Mouse (Mus musculus) kidney, postnatal 0 days (tissue): ENCODE results near the gene Hebp1. TPM values are rescaled to one million over a fixed set of nuclear protein-coding genes. Genes with fewer than 3 reads are reported as not detected.

Source experiments
- ATAC-seq: fragments of 200-750 bp; cut with Nextera tagmentation; replicated peaks from 2 replicates; pipeline ENCODE4 v1.8.0; 2017; ENCODE audit warnings: low read depth, moderate number of reproducible peaks, moderate TSS enrichment, moderate library complexity; ENCODE audit not compliant: low FRiP score
- DNase-seq: peaks from one replicate; pipeline ENCODE4 v3.0.0-alpha.2; 2016; ENCODE audit warnings: low spot score
- H3K27ac ChIP-seq: fragments of 300-500 bp; sonication (generic); 2 replicates; pipeline ENCODE4 v1.5.1; 2014; ENCODE audit warnings: mild to moderate bottlenecking
- H3K27me3 ChIP-seq: fragments of 300-500 bp; sonication (generic); 2 replicates; pipeline ENCODE4 v1.6.1; 2014; ENCODE audit warnings: low read length, mixed read lengths; ENCODE audit not compliant: insufficient read depth
- H3K36me3 ChIP-seq: fragments of 300-500 bp; sonication (generic); 2 replicates; pipeline ENCODE4 v1.6.1; 2014; ENCODE audit warnings: low read length, mixed read lengths; ENCODE audit not compliant: insufficient read depth
- H3K4me1 ChIP-seq: fragments of 300-500 bp; sonication (generic); replicated peaks from 2 replicates; pipeline ENCODE4 v1.6.1; 2014; ENCODE audit warnings: antibody characterized with exemption, low read length, mixed read lengths; ENCODE audit not compliant: insufficient read depth
- H3K4me2 ChIP-seq: fragments of 300-500 bp; sonication (generic); 2 replicates; pipeline ENCODE4 v1.6.1; 2014; ENCODE audit warnings: mild to moderate bottlenecking, low read length, moderate library complexity, mixed read lengths
- H3K4me3 ChIP-seq: fragments of 300-500 bp; sonication (generic); replicated peaks from 2 replicates; pipeline ENCODE4 v1.5.1; 2014; ENCODE audit warnings: low read depth, low read length
- H3K9ac ChIP-seq: fragments of 300-500 bp; sonication (generic); 2 replicates; pipeline ENCODE4 v1.6.1; 2014; ENCODE audit warnings: low read depth, low read length
- H3K9me3 ChIP-seq: fragments of 300-500 bp; sonication (generic); replicated peaks from 2 replicates; pipeline ENCODE4 v1.6.1; 2016; ENCODE audit warnings: low read length, inconsistent platforms, mixed read lengths
- CTCF ChIP-seq: IDR thresholded peaks from 2 replicates; pipeline ENCODE4 v1.5.1; 2016; ENCODE audit warnings: antibody characterized with exemption, low read depth, mild to moderate bottlenecking, moderate library complexity
- WGBS: fragments of 180-500 bp; shearing (Covaris S2); extraction: QIAGEN DNeasy Blood & Tissue Kit; methylation state at CpG from one replicate; pipeline ENCODE4 v1.1.7; 2014; 5-methylcytosine and 5-hydroxymethylcytosine counted together
- polyA plus RNA-seq: library from polyadenylated mRNA; unstranded; fragments of >200 nt; fragmentation: Nextera tagmentation; extraction: Ambion mirVana; gene quantifications from 2 replicates; pipeline ENCODE4 v1.2.1, GENCODE M21; 2015

Gene Hebp1
- polyA plus RNA-seq, 1 experiment from 2014 or later: 52.3 TPM

DNA sequence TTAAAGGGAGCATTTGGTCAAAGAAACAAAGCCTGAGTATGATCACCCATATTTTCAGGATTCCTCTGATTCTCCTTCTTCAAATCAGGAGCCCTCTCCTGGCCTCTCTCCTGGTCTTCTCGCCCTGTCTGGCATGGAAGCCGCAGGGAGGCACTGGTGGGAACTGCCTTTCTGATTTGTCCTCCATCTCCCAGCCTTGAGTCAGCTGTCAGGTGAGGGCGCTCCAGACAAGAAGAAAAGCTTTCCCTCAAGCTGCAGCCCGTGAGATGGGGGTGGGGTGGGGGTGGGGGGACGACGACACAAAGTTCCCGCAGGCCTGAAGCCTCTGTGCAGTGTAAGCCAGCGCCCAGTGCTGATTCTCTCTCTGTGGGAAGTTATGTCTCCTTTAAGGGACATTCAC is 108.0 kb downstream of the Hebp1 start:
- Histone ChIP-seq H3K27me3 (no peaks in the 10 kb centered on the region), H3K27ac (no peak overlapping the region), H3K36me3 (no peaks in the 10 kb centered on the region), H3K4me2 (no peak overlapping the region), H3K9me3 (no peaks in the 10 kb centered on the region), H3K4me3 (no peak overlapping the region), H3K9ac (no peak overlapping the region), H3K4me1 (no peaks in the 10 kb centered on the region)
- 31% methylated on average over 8 of the region's 8 CpGs for WGBS
- TF ChIP-seq CTCF: peak; percentile 38
- peak; percentile 34 for DNase-seq
- ATAC-seq: no peak

DNA sequence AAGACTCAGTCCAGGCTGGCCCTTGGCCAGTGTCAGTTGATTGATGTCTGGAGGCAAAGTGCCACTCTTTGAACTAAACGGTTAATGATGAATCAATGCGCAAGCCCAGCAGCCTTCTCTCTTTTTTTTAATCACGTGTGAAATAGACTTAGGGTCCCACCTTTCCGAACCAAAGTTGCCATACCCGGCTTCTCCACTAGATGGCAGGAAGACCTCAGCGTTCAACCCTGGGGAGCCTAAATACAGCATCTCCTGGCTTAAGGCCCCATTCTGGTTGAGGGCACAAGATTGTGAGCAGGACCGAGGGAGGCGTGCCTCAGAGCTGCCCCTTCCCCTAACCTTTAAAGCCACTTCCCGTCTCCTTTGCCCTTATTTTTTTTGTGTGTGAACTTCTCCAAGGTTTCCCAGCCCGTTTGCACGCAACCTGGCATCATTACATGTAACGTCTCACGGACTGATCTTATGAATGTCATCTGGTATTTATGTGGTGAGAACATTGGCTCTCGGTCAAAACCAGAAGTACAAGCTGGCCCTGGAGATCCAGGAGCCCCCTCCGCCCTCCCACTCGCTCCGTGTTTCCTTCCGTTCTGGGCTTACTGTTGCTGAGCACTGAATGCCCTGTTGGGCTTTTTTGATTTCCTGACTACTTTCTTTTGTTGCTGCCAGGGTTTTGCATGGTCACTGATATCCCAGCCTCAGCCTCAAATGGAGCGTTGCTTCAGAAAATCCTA is 109.9 kb downstream of the Hebp1 start:
- Histone ChIP-seq H3K9ac (no peak overlapping the region), H3K4me2 (peak overlapping the region; percentile 45), H3K36me3 (no peaks in the 10 kb centered on the region), H3K9me3 (no peaks in the 10 kb centered on the region), H3K4me3 (peak overlapping the region; percentile 6), H3K4me1 (no peaks in the 10 kb centered on the region), H3K27ac (no peak overlapping the region), H3K27me3 (no peaks in the 10 kb centered on the region)
- peak; percentile 76 for ATAC-seq
- 17% methylated on average over 19 of the region's 19 CpGs for WGBS
- TF ChIP-seq CTCF: peak; percentile 97
- DNase-seq: peak; percentile 91

Other genes with a start within 250 kb of the Hebp1 start
- gene Apold1, start 216.3 kb downstream of the Hebp1 start, polyA plus RNA-seq: 4.4 and 4.5 TPM in 2 replicates
- gene Ddx47, start 186.4 kb downstream of the Hebp1 start, polyA plus RNA-seq: 85.9 and 91.6 TPM in 2 replicates
- 14.6 and 15.7 TPM in 2 replicates for gene Gprc5a, start 132.4 kb downstream of the Hebp1 start, polyA plus RNA-seq
- 0.08 TPM in 1 of 2 replicates, not detected in the other for gene Gprc5d, start 79.7 kb downstream of the Hebp1 start, polyA plus RNA-seq
- 31.8 and 34.8 TPM in 2 replicates for gene Fam234b, start within 50 bp of the Hebp1 start, polyA plus RNA-seq
- gene Gsg1, start 56.3 kb upstream of the Hebp1 start, polyA plus RNA-seq: 0.37 and 0.62 TPM in 2 replicates
- 0.20 and 0.42 TPM in 2 replicates for gene Pbp2, start 112.4 kb upstream of the Hebp1 start, polyA plus RNA-seq
- 54.7 and 55.7 TPM in 2 replicates for gene Emp1, start 164.5 kb upstream of the Hebp1 start, polyA plus RNA-seq